Mouse (Mus musculus): ENCODE results near the gene BC024978.

DNA sequence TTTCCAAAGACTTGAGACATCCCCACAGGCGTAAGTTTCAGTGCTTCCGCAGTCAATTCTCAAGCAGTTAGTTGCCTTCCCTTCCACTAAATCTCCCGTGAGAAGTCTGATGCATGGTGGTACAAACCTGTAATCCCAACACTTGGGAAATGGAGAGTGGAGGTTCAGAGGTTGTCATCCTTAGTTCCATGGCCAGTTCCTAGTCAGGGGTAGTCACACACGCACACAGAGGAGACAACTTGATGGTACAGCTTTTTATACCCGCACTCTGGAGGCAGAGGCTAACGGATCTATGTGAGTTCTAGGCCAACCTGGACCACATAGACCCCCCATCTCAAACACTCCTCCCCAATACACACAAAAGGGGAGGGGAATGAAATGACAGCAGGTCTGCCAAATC, 33.3 kb downstream of the BC024978 start:
- TF ChIP-seq CTCF (IDR thresholded peaks at IDR 0.05; ENCODE audit: low read depth) (no peak), EP300 (optimal IDR thresholded peaks at IDR 0.05) (no peak)

Data from stomach, postnatal 0 days (tissue).